Mouse (Mus musculus): Measurements from ENCODE around the gene Grik4. TPM values are rescaled to one million over a fixed set of nuclear protein-coding genes. Genes with fewer than 3 reads are reported as not detected.

The Grik4 gene
- polyA plus RNA-seq, 1 experiment from 2014 or later: 1.7 TPM

- Histone ChIP-seq H3K36me3 (no peaks in the 10 kb centered on the region), H3K27me3 (ENCODE audit: low read depth, poor library complexity, severe bottlenecking) (no peaks in the 10 kb centered on the region), H3K4me1 (peaks cover 8% of the 10 kb centered on the region; the same call in 1 of the 2 replicates), H3K9me3 (replicated peaks) (no peaks in the 10 kb centered on the region), H3K4me3 (no peak overlapping the region), H3K27ac (replicated peaks) (no peak overlapping the region)
- DNase-seq (ENCODE audit: low spot score): no peak
- whole genome bisulfite sequencing: 74% methylated on average over 3 of the region's 3 CpGs
These were observed 194.1 kb downstream of the Grik4 start for GRCm38 (mm10) chr9:42750176-42750575.

- H3K27me3 ChIP-seq (ENCODE audit: low read depth, poor library complexity, severe bottlenecking): no peaks in the 10 kb centered on the region
- no peak overlapping the region for H3K4me3 ChIP-seq
- no peaks in the 10 kb centered on the region for H3K4me1 ChIP-seq
- no peak overlapping the region for H3K27ac ChIP-seq (replicated peaks)
- H3K9me3 ChIP-seq (replicated peaks): no peaks in the 10 kb centered on the region
- no peaks in the 10 kb centered on the region for H3K36me3 ChIP-seq
- WGBS: 86% methylated on average over 8 of the region's 8 CpGs
- no peak for DNase-seq (ENCODE audit: low spot score)
These were observed 198.3 kb downstream of the Grik4 start for GRCm38 (mm10) chr9:42745982-42746381.

DNA sequence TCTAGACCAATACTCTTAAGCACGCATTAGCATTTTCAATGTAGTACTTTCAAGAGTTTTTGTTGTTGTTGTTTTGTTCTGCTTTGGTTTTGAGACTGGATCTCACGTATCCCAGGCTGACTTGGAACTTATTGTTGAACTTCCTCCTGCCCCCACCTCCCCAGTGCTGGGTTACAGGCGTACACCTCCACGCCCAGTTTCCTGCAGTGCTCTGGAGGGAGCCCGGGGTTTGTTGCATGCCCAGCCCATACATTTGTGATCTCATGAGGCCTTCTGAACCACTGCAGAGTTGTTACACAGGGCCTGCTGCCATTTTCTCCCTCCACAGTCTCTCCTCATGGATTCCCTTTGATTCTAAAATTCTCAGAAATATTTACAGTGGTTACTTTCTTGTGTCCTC, 201.9 kb downstream of the Grik4 start:
- Histone ChIP-seq H3K4me1 (no peaks in the 10 kb centered on the region), H3K27me3 (ENCODE audit: low read depth, poor library complexity, severe bottlenecking) (no peaks in the 10 kb centered on the region), H3K36me3 (no peaks in the 10 kb centered on the region), H3K4me3 (no peak overlapping the region), H3K9me3 (replicated peaks) (no peaks in the 10 kb centered on the region), H3K27ac (replicated peaks) (no peak overlapping the region)
- whole genome bisulfite sequencing: 83% methylated on average over 5 of the region's 5 CpGs
- DNase-seq (ENCODE audit: low spot score): no peak

GRCm38 (mm10) chr9:42736697-42737335, 207.5 kb downstream of the Grik4 start:
- DNase-seq (ENCODE audit: low spot score): no peak
- 74% methylated on average over 7 of the region's 7 CpGs for WGBS
- Histone ChIP-seq H3K27ac (replicated peaks) (0 out of 2 replicates have a peak overlapping the region, but pooled peaks have one; percentile 9), H3K9me3 (replicated peaks) (no peaks in the 10 kb centered on the region), H3K36me3 (no peaks in the 10 kb centered on the region), H3K4me1 (peaks cover 28% of the 10 kb centered on the region), H3K4me3 (no peak overlapping the region), H3K27me3 (ENCODE audit: low read depth, poor library complexity, severe bottlenecking) (no peaks in the 10 kb centered on the region)

GRCm38 (mm10) chr9:42735086-42735485, 209.2 kb downstream of the Grik4 start:
- no peaks in the 10 kb centered on the region for H3K36me3 ChIP-seq
- no peaks in the 10 kb centered on the region for H3K27me3 ChIP-seq (ENCODE audit: low read depth, poor library complexity, severe bottlenecking)
- H3K9me3 ChIP-seq (replicated peaks): no peaks in the 10 kb centered on the region
- 89% methylated on average over 5 of the region's 5 CpGs for WGBS
- peaks cover 40% of the 10 kb centered on the region for H3K4me1 ChIP-seq
- no peak for DNase-seq (ENCODE audit: low spot score)
- H3K27ac ChIP-seq (replicated peaks): no peak overlapping the region
- no peak overlapping the region for H3K4me3 ChIP-seq

DNA sequence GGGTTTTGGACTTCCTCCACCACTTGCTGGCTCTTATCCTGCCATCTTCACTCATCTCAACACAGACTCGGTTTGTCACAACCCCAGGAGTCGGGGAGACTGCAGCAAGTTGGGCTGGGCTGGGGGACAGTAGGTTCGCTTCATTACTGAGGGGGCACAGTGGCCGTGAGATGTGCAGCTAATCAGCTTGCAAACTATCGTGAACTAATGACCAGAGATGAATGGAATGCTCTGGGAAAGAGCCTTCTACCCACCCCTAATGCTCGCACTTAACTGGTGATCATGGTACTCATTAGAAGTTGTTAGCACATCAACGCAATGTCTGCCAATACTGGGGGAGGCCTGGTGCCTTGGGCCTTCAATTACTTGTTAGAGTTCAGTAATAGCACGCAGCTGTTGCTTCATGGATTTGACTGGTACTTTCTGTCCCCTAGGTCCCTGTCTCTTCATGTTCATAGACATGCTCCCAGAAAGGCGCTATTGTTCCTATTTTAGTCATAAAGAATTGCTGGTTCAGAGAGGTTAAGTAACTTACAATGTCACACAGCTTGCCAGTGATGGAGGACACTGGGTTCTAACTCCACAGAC, 211.5 kb downstream of the Grik4 start:
- 90% methylated on average over 9 of the region's 9 CpGs for WGBS
- no peak for DNase-seq (ENCODE audit: low spot score)
- no peaks in the 10 kb centered on the region for H3K36me3 ChIP-seq
- no peak overlapping the region for H3K27ac ChIP-seq (replicated peaks)
- H3K9me3 ChIP-seq (replicated peaks): no peaks in the 10 kb centered on the region
- H3K4me1 ChIP-seq: peaks cover 43% of the 10 kb centered on the region
- no peaks in the 10 kb centered on the region for H3K27me3 ChIP-seq (ENCODE audit: low read depth, poor library complexity, severe bottlenecking)
- no peak overlapping the region for H3K4me3 ChIP-seq

DNA sequence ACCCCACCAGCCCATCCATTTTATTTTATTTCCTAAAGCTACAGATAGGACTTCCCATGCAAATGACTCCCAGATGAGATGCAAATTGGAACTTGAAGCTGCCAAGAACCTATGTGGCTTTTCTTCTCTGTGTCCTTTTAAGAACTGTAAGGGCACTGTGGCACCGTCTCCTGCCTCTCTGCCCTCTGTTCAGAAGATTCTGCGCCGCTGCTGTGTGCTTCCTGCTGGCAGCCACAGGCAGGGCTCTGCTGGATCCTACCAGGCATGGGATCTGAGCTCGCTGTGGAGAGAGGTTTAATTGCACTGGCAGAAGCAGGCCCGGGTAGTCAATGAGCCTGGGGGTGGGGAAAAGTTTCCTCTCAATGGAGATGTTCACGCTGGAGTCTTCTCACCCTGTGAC, 215.8 kb downstream of the Grik4 start:
- 54% methylated on average over 6 of the region's 6 CpGs for WGBS
- no peaks in the 10 kb centered on the region for H3K36me3 ChIP-seq
- no peak for DNase-seq (ENCODE audit: low spot score)
- no peak overlapping the region for H3K27ac ChIP-seq (replicated peaks)
- no peaks in the 10 kb centered on the region for H3K27me3 ChIP-seq (ENCODE audit: low read depth, poor library complexity, severe bottlenecking)
- H3K4me3 ChIP-seq: no peak overlapping the region
- no peaks in the 10 kb centered on the region for H3K9me3 ChIP-seq (replicated peaks)
- peaks cover 34% of the 10 kb centered on the region for H3K4me1 ChIP-seq

DNA sequence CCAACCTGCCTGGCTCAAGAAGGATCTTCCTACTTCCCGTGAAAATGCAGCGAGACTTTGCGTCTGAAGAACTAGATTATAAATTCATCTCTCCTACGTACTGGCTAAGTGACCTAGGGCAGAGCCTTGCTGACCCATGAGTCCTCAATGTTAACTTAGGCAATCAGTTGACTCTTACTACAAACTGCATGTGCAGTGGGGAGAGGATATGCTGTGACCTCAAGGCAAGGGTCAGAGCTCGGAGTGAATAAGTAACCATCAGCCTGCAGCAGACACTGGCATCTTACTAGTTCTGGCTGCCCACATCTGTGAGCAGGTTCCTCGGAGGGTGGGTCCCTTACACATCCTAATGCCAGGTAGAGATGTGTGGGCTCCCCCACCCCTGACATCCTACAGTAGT, 216.6 kb downstream of the Grik4 start:
- Histone ChIP-seq H3K4me3 (no peak overlapping the region), H3K27me3 (ENCODE audit: low read depth, poor library complexity, severe bottlenecking) (no peaks in the 10 kb centered on the region), H3K36me3 (no peaks in the 10 kb centered on the region), H3K9me3 (replicated peaks) (no peaks in the 10 kb centered on the region), H3K4me1 (peaks cover 39% of the 10 kb centered on the region), H3K27ac (replicated peaks) (no peak overlapping the region)
- DNase-seq (ENCODE audit: low spot score): no peak
- 89% methylated on average over 6 of the region's 6 CpGs for WGBS

- no peaks in the 10 kb centered on the region for H3K36me3 ChIP-seq
- DNase-seq (ENCODE audit: low spot score): no peak
- no peaks in the 10 kb centered on the region for H3K9me3 ChIP-seq (replicated peaks)
- no peak overlapping the region for H3K27ac ChIP-seq (replicated peaks)
- no peaks in the 10 kb centered on the region for H3K27me3 ChIP-seq (ENCODE audit: low read depth, poor library complexity, severe bottlenecking)
- peaks cover 43% of the 10 kb centered on the region for H3K4me1 ChIP-seq
- no peak overlapping the region for H3K4me3 ChIP-seq
- 85% methylated on average over 5 of the region's 5 CpGs for WGBS
These were observed 217.1 kb downstream of the Grik4 start for GRCm38 (mm10) chr9:42727186-42727585.

DNA sequence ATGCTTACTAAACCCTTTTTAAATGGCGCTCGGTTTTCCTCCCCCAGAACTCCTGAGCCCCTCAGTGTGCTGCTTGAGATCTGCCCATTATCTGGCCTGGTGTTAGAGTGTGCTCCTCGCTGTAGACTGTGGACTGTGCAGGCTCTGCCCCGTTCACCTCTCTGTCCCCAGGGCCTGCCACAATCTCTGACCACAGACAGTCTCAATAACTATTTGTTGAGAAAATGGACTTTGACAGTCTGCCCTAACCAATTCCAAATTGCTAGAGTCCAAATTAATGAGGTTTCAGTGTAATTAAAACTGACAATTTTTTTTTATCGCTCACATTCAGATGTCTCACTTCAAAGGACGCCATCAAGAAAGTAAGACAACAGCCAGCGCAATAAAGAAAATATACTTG, 220.2 kb downstream of the Grik4 start:
- no peak for DNase-seq (ENCODE audit: low spot score)
- Histone ChIP-seq H3K27ac (replicated peaks) (peak overlapping the region; percentile 23; the same call in 1 of the 2 replicates), H3K4me1 (peaks cover 40% of the 10 kb centered on the region), H3K9me3 (replicated peaks) (no peaks in the 10 kb centered on the region), H3K27me3 (ENCODE audit: low read depth, poor library complexity, severe bottlenecking) (no peaks in the 10 kb centered on the region), H3K36me3 (no peaks in the 10 kb centered on the region), H3K4me3 (no peak overlapping the region)
- 63% methylated on average over 7 of the region's 7 CpGs for WGBS

- H3K4me3 ChIP-seq: no peak overlapping the region
- peak overlapping the region; percentile 42; the same call in 1 of the 2 replicates for H3K27ac ChIP-seq (replicated peaks)
- DNase-seq (ENCODE audit: low spot score): no peak
- no peaks in the 10 kb centered on the region for H3K36me3 ChIP-seq
- 32% methylated on average over 4 of the region's 4 CpGs for WGBS
- H3K4me1 ChIP-seq: peaks cover 38% of the 10 kb centered on the region
- H3K9me3 ChIP-seq (replicated peaks): no peaks in the 10 kb centered on the region
- no peaks in the 10 kb centered on the region for H3K27me3 ChIP-seq (ENCODE audit: low read depth, poor library complexity, severe bottlenecking)
These were observed 221.8 kb downstream of the Grik4 start for GRCm38 (mm10) chr9:42722501-42722900.

- no peaks in the 10 kb centered on the region for H3K36me3 ChIP-seq
- no peaks in the 10 kb centered on the region for H3K27me3 ChIP-seq (ENCODE audit: low read depth, poor library complexity, severe bottlenecking)
- H3K4me3 ChIP-seq: no peak overlapping the region
- H3K4me1 ChIP-seq: peaks cover 35% of the 10 kb centered on the region
- H3K27ac ChIP-seq (replicated peaks): peak overlapping the region; percentile 42; the same call in 1 of the 2 replicates
- WGBS: 94% methylated on average over 9 of the region's 9 CpGs
- DNase-seq (ENCODE audit: low spot score): no peak
- no peaks in the 10 kb centered on the region for H3K9me3 ChIP-seq (replicated peaks)
These were observed 222.6 kb downstream of the Grik4 start for GRCm38 (mm10) chr9:42721718-42722117.

- H3K27me3 ChIP-seq (ENCODE audit: low read depth, poor library complexity, severe bottlenecking): no peaks in the 10 kb centered on the region
- no peaks in the 10 kb centered on the region for H3K9me3 ChIP-seq (replicated peaks)
- DNase-seq (ENCODE audit: low spot score): no peak
- WGBS: 89% methylated on average over 4 of the region's 4 CpGs
- H3K4me3 ChIP-seq: no peak overlapping the region
- no peaks in the 10 kb centered on the region for H3K36me3 ChIP-seq
- H3K27ac ChIP-seq (replicated peaks): peak overlapping the region; percentile 42; the same call in 1 of the 2 replicates
- peaks cover 35% of the 10 kb centered on the region for H3K4me1 ChIP-seq
These were observed 223.1 kb downstream of the Grik4 start for GRCm38 (mm10) chr9:42721146-42721545.
